Comparison of ENCODE assay signal across 7 mouse cellular contexts in genomic region chr11:87638793-87639192, GRCm38 (mm10). TPM values are rescaled to one million over a fixed set of nuclear protein-coding genes. Genes with fewer than 3 reads are reported as not detected.
DNase-seq lines count a peak whose midpoint lies in the region; ATAC-seq and TF ChIP-seq lines count a peak whose summit lies in the region.

No protein-coding gene starts in this region.

- peak overlapping the region; percentile 77 for H3K4me2 ChIP-seq in lung, embryonic 15.5 days
- peak overlapping the region; percentile 70 for H3K4me2 ChIP-seq in embryonic facial prominence, embryonic 15.5 days (replicated peaks)

- H3K36me3 ChIP-seq in lung, embryonic 15.5 days, result no peaks in the 10 kb centered on the region
- H3K36me3 ChIP-seq in embryonic facial prominence, embryonic 15.5 days, result no peaks in the 10 kb centered on the region
- no peaks in the 10 kb centered on the region for H3K36me3 ChIP-seq in limb, embryonic 10.5 days

- DNase-seq in lung, postnatal 25 days (ENCODE audit: low spot score), result no peak
- DNase-seq in limb, embryonic 10.5 days (ENCODE audit: low spot score), result no peak
- no peak for DNase-seq in adrenal gland, postnatal 25 days
- no peak for DNase-seq in left cerebral cortex, adult 8-10 months (ENCODE audit: low spot score in 2 of 2)

- no peak for TF ChIP-seq CTCF in olfactory bulb, adult 2 months (IDR thresholded peaks at IDR 0.05; ENCODE audit: insufficient read depth, low read depth, low read length)

- H3K9ac ChIP-seq in lung, embryonic 15.5 days, result peak overlapping the region; percentile 45
- H3K9ac ChIP-seq in embryonic facial prominence, embryonic 15.5 days, result peak overlapping the region; percentile 52

- no peaks in the 10 kb centered on the region for H3K4me1 ChIP-seq in lung, embryonic 15.5 days
- H3K4me1 ChIP-seq in embryonic facial prominence, embryonic 15.5 days, result peaks cover 7% of the 10 kb centered on the region; the same call in 1 of the 2 replicates
- peaks cover 8% of the 10 kb centered on the region for H3K4me1 ChIP-seq in limb, embryonic 10.5 days
- peaks cover 5% of the 10 kb centered on the region for H3K4me1 ChIP-seq in olfactory bulb, adult 2 months (ENCODE audit: control insufficient read depth, insufficient read depth, low read length)

- no peak for TF ChIP-seq POLR2A in olfactory bulb, adult 2 months (IDR thresholded peaks at IDR 0.05; ENCODE audit: insufficient read depth, low read depth, low read length)

- no peaks in the 10 kb centered on the region for H3K27me3 ChIP-seq in lung, embryonic 15.5 days
- no peaks in the 10 kb centered on the region for H3K27me3 ChIP-seq in embryonic facial prominence, embryonic 15.5 days
- no peaks in the 10 kb centered on the region for H3K27me3 ChIP-seq in limb, embryonic 10.5 days (ENCODE audit: low read depth, poor library complexity, severe bottlenecking)

- ATAC-seq in lung, embryonic 15.5 days (ENCODE audit: borderline replicate concordance, extremely low read depth, low FRiP score, low TSS enrichment), result no peak
- no peak for ATAC-seq in embryonic facial prominence, embryonic 15.5 days (ENCODE audit: insufficient number of reproducible peaks, low FRiP score, low TSS enrichment, low read depth)

- whole genome bisulfite sequencing in lung, embryonic 15.5 days, result 19% methylated on average over 2 of the region's 2 CpGs
- 20% methylated on average over 2 of the region's 2 CpGs for WGBS in embryonic facial prominence, embryonic 15.5 days
- 16% methylated on average over 2 of the region's 2 CpGs for WGBS in limb, embryonic 10.5 days
- 21% methylated on average over 2 of the region's 2 CpGs for WGBS in olfactory bulb, adult 2 months

- peak overlapping the region; percentile 46 for H3K4me3 ChIP-seq in lung, embryonic 15.5 days
- peak overlapping the region; percentile 48 for H3K4me3 ChIP-seq in embryonic facial prominence, embryonic 15.5 days (replicated peaks)
- peak overlapping the region; percentile 56 for H3K4me3 ChIP-seq in limb, embryonic 10.5 days
- H3K4me3 ChIP-seq in olfactory bulb, adult 2 months (ENCODE audit: insufficient read depth, low read depth, low read length), result peak overlapping the region; percentile 56

- no peak overlapping the region; the same call in 1 of the 2 replicates for H3K27ac ChIP-seq in lung, embryonic 15.5 days
- no peak overlapping the region for H3K27ac ChIP-seq in embryonic facial prominence, embryonic 15.5 days (replicated peaks)
- H3K27ac ChIP-seq in limb, embryonic 10.5 days, result peak overlapping the region; percentile 89
- no peak overlapping the region for H3K27ac ChIP-seq in olfactory bulb, adult 2 months (ENCODE audit: insufficient read depth, low read depth, low read length)

- H3K9me3 ChIP-seq in lung, embryonic 15.5 days, result no peaks in the 10 kb centered on the region
- H3K9me3 ChIP-seq in embryonic facial prominence, embryonic 15.5 days (replicated peaks), result no peaks in the 10 kb centered on the region
- H3K9me3 ChIP-seq in limb, embryonic 10.5 days (replicated peaks), result no peaks in the 10 kb centered on the region

RNA-seq across cellular contexts. Expression of gene Hsf5, which starts 21.8 kb away (rescaled TPM):
- 0.15 and 0.21 TPM in 2 replicates for polyA plus RNA-seq in lung, embryonic 15.5 days (2015; fragmentation: Nextera tagmentation; extraction: Ambion mirVana)
- polyA plus RNA-seq in embryonic facial prominence, embryonic 15.5 days (2015; fragmentation: Nextera tagmentation; extraction: Ambion mirVana), result 0.25 and 0.35 TPM in 2 replicates
- 0.26 and 0.34 TPM in 2 replicates for polyA plus RNA-seq in limb, embryonic 10.5 days (2016; fragmentation: Nextera tagmentation; extraction: Ambion mirVana)
- not detected in 2 replicates for polyA plus RNA-seq in olfactory bulb, adult 2 months (2012; ENCODE audit: insufficient read depth, insufficient read length, low replicate concordance, missing spikeins)
- 0.09 and 0.24 TPM in 2 replicates for total RNA-seq in adrenal gland, postnatal 25 days (2021)
- total RNA-seq in left cerebral cortex, adult 8-10 months (2022), result under 1 TPM; 0.50 to 0.71 (median 0.60) TPM

RNA-seq across cellular contexts. Expression of gene Rnf43, which starts 23.7 kb away (rescaled TPM):
- 14.3 and 16.4 TPM in 2 replicates for polyA plus RNA-seq in lung, embryonic 15.5 days (2015; fragmentation: Nextera tagmentation; extraction: Ambion mirVana)
- polyA plus RNA-seq in embryonic facial prominence, embryonic 15.5 days (2015; fragmentation: Nextera tagmentation; extraction: Ambion mirVana), result 8.7 and 9.2 TPM in 2 replicates
- 1.9 and 2.2 TPM in 2 replicates for polyA plus RNA-seq in limb, embryonic 10.5 days (2016; fragmentation: Nextera tagmentation; extraction: Ambion mirVana)
- not detected in 2 replicates for polyA plus RNA-seq in olfactory bulb, adult 2 months (2012; ENCODE audit: insufficient read depth, insufficient read length, low replicate concordance, missing spikeins)
- 5.5 and 6.1 TPM in 2 replicates for total RNA-seq in adrenal gland, postnatal 25 days (2021)
- 1 to 10 TPM; 2.9 to 7.7 (median 4.8) TPM for total RNA-seq in left cerebral cortex, adult 8-10 months (2022)

RNA-seq across cellular contexts. Expression of gene Mtmr4, which starts 46.8 kb away (rescaled TPM):
- 34.8 and 34.9 TPM in 2 replicates for polyA plus RNA-seq in lung, embryonic 15.5 days (2015; fragmentation: Nextera tagmentation; extraction: Ambion mirVana)
- polyA plus RNA-seq in embryonic facial prominence, embryonic 15.5 days (2015; fragmentation: Nextera tagmentation; extraction: Ambion mirVana), result 25.7 and 27.4 TPM in 2 replicates
- 68.3 and 69.0 TPM in 2 replicates for polyA plus RNA-seq in limb, embryonic 10.5 days (2016; fragmentation: Nextera tagmentation; extraction: Ambion mirVana)
- polyA plus RNA-seq in olfactory bulb, adult 2 months (2012; ENCODE audit: insufficient read depth, insufficient read length, low replicate concordance, missing spikeins), result not detected in 2 replicates
- 25.3 and 33.2 TPM in 2 replicates for total RNA-seq in adrenal gland, postnatal 25 days (2021)
- 10 to 100 TPM; 79.3 to 88.0 (median 83.9) TPM for total RNA-seq in left cerebral cortex, adult 8-10 months (2022)
